In the genomic region with DNA sequence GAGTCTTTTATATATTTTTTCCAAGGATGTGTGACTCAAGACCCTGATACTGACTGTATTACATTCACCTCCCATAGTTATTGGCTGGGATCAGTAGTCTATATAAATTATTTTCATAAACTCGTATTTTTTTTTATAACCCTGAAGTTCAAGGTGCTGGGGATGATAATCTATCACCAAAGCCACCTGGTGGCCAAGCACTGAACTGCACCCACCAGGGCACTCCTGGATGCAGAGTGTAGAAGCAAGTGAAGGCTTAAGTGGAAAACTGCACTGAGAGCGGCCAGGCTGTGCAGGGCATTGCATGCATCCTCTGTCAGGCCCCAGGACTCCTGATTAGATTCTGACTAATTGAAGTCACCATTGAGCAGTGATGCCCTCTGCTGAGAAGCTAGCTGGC, we compare ENCODE assay signal across 9 mouse cellular contexts. TPM values are rescaled to one million over a fixed set of nuclear protein-coding genes. Genes with fewer than 3 reads are reported as not detected.
DNase-seq lines count a peak whose midpoint lies in the region.
"Had no signal": no experiment of that assay in that cellular context is flagged by ENCODE, and none has a peak within 500 bp of the region (broad histone marks: within the 10 kb centered on the region; RNA-seq: fewer than 3 reads in every experiment).

No protein-coding gene starts in this region.

- H3K4me3 ChIP-seq in embryonic facial prominence, embryonic 10.5 days: no peak overlapping the region

- no peaks in the 10 kb centered on the region for H3K9me3 ChIP-seq in embryonic facial prominence, embryonic 10.5 days

- DNase-seq in urinary bladder, postnatal 10 days (ENCODE audit: low spot score): peak; percentile 15
- DNase-seq in urinary bladder, adult 2 months (ENCODE audit: low spot score): no peak
- peak; percentile 70 to 81 for DNase-seq in adrenal gland, postnatal 36 days
- DNase-seq in embryonic facial prominence, embryonic 10.5 days (ENCODE audit: low spot score): peak; percentile 79
- DNase-seq in kidney, postnatal 10 days: peak; percentile 84
- peak; percentile 68 for DNase-seq in lung, postnatal 10 days
- peak; percentile 77 to 88 for DNase-seq in right cerebral cortex, postnatal 10 days (ENCODE audit: low spot score in 2 of 2)
- DNase-seq in yolk sac, embryonic 10.5 days (ENCODE audit: low spot score): no peak

- H3K4me1 ChIP-seq in embryonic facial prominence, embryonic 10.5 days: peaks cover 41% of the 10 kb centered on the region

- peaks cover 80% of the 10 kb centered on the region for H3K27me3 ChIP-seq in embryonic facial prominence, embryonic 10.5 days (replicated peaks; ENCODE audit: low read depth, poor library complexity, severe bottlenecking)

- no peak overlapping the region for H3K27ac ChIP-seq in embryonic facial prominence, embryonic 10.5 days (replicated peaks)

- no peaks in the 10 kb centered on the region for H3K36me3 ChIP-seq in embryonic facial prominence, embryonic 10.5 days (replicated peaks)

- WGBS in embryonic facial prominence, embryonic 10.5 days: 48% methylated on average over 2 of the region's 2 CpGs

RNA-seq across cellular contexts. Expression of a gene that starts 21.9 kb away (rescaled TPM):
- polyA plus RNA-seq in urinary bladder, adult 2 months (2012; rRNA removed): not detected in 2 replicates
- not detected for total RNA-seq in adrenal gland, postnatal 36 days (2021)
- polyA plus RNA-seq in embryonic facial prominence, embryonic 10.5 days (2016; fragmentation: Nextera tagmentation; extraction: Ambion mirVana): not detected in 2 replicates
- polyA plus RNA-seq: heart, embryonic 16.5 days had no signal

RNA-seq across cellular contexts. Expression of a gene that starts 32.6 kb away (rescaled TPM):
- polyA plus RNA-seq in urinary bladder, adult 2 months (2012; rRNA removed): 1.3 and 1.4 TPM in 2 replicates
- 1 to 10 TPM; 1.9 to 2.4 TPM for total RNA-seq in adrenal gland, postnatal 36 days (2021)
- polyA plus RNA-seq in embryonic facial prominence, embryonic 10.5 days (2016; fragmentation: Nextera tagmentation; extraction: Ambion mirVana): 23.7 and 27.3 TPM in 2 replicates

Comparison
In these comparisons a context has a peak if more than half of its experiments do, and no peak if none do; other contexts are left out.
1. DNase-seq: peak in urinary bladder, postnatal 10 days (single experiment), adrenal gland, postnatal 36 days (2 of 2), embryonic facial prominence, embryonic 10.5 days (single experiment), kidney, postnatal 10 days (single experiment), lung, postnatal 10 days (single experiment) and right cerebral cortex, postnatal 10 days (2 of 2); none in urinary bladder, adult 2 months (single experiment) and yolk sac, embryonic 10.5 days (single experiment).
2. RNA of a gene that starts 32.6 kb away (polyA plus RNA-seq): 23.7 to 27.3 TPM in embryonic facial prominence, embryonic 10.5 days; 1.3 to 1.4 TPM in urinary bladder, adult 2 months; every median in the first group is over 10 times any median in the second.